Mouse (Mus musculus): ENCODE data around the gene Angptl4.

The Angptl4 gene

DNA sequence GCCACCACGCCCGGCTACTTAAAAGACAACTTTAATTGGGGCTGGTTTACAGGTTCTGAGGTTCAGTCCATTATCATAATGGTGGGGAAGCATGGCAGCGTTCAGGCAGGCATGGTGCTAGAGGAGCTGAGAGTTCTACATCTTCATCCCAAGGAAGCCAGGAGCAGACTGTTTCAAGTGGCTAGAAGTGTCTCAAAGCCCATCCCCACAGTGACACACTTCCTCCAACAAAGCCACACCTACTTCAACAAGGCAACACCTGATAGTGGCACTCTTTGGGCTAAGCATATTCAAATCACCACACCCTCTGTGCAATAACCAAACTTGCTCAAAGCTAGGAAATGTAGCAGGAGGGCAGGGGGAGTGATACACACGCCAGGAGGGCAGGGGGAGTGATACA is 22.6 kb upstream of the Angptl4 start:
- no peak for DNase-seq (ENCODE audit: low spot score)

DNA sequence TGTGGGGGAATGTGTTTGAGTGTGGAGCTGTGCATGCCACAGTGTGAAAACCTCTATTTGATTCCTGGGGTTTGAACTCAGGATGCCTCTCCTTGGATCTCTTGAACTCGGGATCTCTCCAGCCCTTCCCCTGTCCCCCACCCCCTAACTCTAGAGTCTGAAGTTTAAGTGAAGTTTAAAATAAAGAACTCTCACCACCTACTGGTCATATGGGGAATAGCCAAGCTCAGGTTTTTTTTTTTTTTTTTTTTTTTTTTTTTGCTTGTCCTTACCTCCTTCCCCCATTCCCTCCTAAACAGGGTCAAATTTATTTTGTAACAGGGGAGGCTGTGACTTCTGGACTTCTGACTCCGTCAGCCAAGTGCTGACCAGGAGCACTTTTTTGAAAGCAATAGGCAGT is 20.6 kb upstream of the Angptl4 start:
- no peak for DNase-seq (ENCODE audit: low spot score)

DNA sequence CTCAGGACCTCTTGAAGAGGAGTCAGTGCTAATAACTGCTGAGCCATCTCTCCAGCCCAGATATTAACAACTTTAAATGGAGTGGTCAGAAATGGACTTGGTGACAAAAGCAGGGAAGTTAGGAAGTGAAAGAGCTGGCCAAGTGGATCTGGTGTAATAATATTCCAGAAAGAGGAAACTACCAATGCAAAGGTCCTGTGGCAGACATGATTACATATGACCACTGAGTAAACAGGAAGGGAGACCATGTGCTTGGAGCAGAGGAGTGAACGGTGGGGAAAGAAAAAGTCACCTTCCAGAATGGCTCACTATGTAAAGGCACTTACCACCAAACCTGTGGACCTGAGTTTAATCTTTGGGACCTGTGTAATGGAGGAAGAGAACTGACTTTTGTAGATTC is 17.6 kb upstream of the Angptl4 start:
- DNase-seq (ENCODE audit: low spot score), result no peak

DNA sequence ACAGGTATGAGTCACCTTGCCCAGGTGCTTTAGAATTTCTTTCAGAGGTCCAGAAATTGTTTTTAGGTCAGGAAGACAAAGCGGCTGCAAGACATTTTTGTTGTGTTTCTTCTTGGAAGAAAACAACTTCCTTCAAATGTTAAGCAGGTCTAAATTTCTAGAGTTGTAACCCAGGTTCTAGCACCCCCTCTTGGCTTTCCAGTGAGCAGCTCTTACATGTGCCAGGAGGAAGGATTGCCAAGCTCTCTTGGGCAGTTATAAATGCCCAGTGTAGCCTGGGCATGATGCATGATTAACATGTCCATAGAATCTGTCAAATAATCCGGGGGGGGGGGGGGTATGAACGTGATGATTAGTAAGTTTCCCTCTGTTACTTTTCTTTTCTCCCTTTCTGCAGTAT is 16.7 kb upstream of the Angptl4 start:
- DNase-seq (ENCODE audit: low spot score), result no peak

DNA sequence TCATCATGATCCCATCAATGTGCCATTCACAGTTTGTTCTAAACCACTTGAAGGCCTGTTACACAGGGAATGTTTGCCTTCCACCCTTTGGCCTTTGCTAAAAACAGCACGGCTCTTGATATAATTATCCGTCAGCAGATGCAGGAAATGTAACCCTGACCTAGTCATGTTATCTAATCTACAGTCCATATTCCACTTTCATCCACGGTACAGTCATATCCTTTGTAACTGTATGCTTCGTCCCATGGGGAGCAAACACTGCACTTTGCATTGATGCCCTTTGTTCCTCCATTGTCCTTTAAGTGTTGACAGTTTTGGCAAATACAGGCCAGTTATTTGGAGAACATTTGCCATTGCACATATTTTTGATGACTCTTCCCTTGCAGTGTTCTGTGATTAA is 7.1 kb upstream of the Angptl4 start:
- no peak for DNase-seq (ENCODE audit: low spot score)

DNA sequence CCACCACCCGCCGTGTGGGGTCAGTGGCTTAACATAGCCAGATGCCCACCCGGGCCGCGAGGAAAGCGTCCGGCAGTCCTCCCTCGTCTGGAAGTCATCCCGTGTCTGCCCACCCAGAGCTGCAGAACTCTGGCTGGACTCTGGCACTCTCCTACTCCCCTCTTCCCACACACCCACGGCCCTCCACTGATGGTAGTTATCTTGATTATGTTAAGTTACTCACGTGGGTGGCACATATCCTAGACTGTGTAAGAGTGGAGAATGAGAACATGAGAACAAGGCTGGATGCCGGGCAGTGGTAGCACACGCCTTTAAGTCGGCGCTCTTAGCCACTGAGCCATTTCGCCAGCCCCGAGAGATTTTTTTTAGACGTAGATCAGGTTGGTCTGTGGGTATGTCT is 4.7 kb upstream of the Angptl4 start:
- no peak for DNase-seq (ENCODE audit: low spot score)

DNA sequence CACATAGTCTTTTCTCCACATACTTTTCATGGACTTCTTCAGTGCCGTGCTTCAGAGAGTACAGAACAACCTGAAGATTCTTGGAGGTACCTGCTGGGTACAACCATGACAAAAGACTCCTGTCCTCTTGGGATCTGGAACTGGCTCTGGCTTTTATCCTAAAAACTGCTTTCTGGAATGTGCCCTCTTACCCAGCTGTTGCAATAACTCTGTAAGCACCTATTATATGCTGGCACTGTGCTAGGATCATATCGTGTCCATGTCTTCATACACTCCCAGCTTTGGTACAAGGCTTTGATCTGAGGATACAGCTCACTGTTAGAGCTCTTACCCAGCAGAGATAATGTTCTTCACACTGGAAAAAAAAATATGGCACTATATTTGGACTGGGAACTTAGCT is 3.3 kb upstream of the Angptl4 start:
- DNase-seq (ENCODE audit: low spot score), result no peak

DNA sequence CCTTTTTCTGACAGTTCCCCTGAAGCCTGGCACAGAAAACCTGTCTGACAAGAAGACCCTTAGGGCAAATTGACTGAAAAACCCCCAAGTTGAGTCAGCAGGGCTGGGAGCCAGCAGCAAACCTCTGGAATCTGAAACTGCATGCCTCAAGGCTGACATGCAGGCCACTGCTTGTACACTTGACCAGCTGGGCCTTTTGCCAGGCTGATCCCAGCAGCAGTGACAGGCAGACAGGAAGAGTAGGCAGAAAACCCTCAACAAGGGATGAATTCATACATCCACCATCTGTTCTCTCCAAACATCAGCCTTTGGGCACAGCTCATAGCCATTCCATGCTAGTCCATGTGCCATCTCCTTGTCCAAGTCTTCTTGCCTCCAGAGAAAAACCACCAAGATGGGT is 1.8 kb upstream of the Angptl4 start:
- no peak for DNase-seq (ENCODE audit: low spot score)

DNA sequence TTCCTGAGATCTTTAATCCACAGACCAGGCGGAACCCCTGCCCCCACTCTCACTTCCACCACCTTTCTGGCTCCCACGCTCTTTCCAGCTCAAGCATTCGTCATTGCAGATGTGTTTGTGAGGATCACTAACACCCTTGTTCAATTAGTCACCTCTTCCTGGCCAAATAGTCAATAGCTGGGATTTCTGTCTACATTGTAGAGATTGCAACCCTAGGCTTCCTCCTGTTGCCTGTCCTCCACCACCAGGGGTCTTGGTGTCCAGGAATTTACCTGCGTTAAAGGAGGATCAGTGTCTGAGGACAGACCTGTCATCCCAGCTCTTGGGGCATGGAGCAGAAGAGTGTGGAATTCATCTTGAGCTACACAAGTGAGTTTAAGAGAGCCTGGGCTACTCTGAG is 437 bp upstream of the Angptl4 start:
- no peak for DNase-seq (ENCODE audit: low spot score)

DNA sequence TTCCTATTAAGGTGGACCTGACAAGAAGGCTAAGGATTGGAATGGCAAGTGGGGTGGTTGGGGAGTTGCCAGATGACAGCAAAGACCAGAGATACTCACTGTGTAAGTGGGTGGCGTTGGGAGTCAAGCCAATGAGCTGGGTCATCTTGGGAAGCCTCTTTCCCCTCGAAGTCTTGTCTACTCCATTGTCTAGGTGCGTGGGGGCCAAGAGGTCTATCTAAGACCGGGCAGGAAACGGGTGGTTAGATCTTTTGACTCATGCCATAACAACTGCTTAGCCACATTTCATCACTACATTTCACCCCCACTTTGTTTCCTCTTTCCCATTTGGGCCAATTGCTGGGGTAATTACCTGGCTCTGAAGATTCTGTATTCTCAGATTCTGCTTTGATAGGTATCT is 1.2 kb downstream of the Angptl4 start:
- no peak for DNase-seq (ENCODE audit: low spot score)

DNA sequence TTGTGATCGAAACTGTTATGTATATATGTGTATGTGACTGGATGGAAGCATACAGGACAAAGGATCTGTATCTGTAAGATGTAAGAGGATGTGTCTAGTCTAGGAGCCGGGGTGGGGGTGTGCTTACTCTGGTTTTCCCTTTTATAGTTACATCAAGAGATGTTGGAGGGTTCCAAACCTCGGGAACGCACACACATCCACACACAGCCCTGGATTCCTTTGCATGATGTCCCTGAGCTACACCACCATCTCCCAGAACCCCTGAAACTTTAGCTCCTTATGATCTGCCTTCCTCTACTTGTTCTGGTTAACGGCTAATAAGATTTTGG is 1.7 kb downstream of the Angptl4 start:
- DNase-seq (ENCODE audit: low spot score), result no peak

DNA sequence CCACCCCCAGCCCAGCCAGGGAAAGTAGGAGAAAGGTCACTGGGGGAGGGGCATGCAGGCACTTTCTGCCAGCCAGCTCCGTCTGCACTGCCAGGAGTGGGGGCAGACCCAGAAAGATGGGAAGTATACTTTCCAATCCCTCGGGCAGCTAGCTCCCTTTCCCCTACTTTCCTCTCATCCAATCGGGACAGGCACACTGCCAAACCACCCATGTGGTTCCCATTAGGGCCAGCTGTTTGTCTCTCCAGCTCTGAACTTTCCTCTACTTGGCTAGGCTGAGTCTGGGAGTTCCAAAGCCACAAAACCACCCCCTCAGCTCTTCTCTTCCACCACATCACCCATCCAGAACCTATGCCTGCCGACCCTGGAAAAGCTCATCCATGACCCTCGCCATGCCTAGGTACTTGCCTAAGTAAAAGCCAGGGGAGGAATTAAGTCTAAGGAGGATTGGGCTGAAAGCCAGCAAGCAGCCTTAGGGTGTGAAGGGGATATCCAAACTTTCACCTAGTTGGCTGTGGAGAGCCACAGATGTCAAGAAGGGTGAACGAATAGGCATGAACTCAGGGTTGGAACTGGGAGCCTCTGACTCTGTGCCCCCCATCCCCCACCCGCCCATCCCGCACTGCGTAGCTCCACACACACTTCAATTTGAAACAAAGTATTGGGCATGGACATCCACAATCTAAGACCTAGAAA is 2.2 kb downstream of the Angptl4 start:
- DNase-seq (ENCODE audit: low spot score), result peak; percentile 71

DNA sequence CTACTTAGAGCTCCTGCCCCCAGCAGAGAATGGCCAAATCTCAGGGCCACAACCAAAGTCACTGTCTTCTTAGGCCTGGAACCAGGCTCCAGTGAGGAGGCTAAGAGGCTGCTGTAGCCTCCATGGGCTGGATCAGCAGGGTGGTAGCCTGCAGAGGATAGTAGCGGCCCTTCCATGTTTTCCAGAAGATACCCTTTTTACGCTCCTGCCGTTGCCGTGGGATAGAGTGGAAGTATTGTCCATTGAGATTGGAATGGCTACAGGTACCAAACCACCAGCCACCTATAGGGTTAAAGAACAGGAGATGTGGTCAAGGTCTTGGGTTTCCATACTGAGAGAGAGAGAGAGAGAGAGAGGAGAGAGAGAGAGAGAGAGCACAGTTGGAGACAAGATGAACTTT is 6.3 kb downstream of the Angptl4 start:
- no peak for DNase-seq (ENCODE audit: low spot score)

DNA sequence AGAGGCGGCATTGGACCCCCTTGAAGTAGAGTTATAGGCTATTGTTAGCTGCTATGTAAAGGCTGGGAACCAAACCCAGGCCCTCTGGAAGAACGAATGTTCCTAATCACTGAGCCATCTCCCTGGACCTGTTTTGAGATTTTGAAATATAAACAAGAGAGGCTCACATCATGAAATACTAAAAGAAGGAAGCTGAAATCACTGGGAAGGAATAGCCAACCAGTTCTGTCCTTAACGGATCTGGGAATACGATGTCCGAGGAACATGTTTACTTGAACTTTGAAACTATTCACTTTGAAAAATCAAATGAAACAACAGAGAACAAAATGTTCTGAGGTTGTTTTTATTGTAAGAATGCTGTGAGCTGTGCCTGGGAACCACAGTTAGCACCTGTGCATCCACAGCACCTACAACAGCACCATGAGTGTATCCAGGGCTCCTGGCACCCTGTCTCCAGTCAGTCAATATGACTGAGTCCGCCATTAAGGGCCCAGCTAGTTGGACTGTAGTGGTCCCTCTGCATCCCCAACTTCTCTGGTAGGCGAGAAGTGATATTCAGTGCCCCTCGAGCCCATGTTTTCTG is 7.0 kb downstream of the Angptl4 start:
- no peak for DNase-seq (ENCODE audit: low spot score)

DNA sequence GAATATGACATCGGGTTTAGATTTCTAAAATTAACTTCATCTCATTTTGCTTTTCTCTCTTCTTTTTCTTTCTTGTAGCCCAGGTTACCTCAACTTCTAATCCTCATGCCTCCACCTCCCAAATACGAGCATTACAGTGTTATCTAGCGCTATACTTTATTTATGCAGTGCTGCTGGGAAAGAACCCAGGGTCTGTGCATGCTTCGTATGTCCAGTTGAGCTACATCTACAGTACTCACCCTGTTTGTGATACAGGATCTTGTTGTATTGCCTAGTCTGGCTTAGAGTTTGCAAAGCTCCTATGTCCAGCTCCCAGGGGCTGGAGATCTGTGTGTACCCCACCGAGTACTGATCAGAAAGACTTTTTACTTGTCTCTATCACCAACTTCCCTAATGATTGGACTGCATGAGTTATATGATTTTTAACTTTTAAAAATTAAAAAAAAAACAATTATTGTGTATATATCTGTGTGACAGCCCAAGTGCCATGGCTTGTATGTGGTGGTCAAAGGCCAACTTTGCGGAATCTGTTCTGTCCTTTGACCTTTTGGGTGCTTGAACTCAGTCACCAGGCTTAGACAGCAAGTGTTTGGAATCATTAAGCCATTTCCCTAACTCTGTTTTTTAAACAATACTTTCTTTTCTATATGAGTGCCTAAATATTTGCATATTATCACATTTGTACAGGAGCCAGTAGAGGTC is 7.6 kb downstream of the Angptl4 start:
- DNase-seq (ENCODE audit: low spot score), result peak; percentile 51

DNA sequence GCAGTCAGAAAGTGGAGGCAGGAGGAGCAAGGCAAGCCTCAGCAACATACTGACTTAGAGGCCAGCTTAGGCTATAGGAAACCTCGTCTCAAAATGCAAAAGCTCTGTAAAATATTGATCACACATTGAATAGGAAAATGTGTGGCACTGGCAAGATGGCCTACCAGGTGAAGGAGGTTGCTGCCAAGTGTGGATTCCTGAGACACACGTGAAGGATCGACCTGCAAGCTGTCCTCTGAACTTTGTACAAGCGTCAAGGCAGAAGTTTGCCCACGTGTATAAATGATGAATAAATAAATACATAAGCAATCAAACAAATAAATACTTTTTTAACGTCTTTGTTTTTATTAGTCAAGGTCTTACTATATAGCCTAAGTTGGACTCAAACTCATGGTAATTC is 8.2 kb downstream of the Angptl4 start:
- DNase-seq (ENCODE audit: low spot score), result no peak

DNA sequence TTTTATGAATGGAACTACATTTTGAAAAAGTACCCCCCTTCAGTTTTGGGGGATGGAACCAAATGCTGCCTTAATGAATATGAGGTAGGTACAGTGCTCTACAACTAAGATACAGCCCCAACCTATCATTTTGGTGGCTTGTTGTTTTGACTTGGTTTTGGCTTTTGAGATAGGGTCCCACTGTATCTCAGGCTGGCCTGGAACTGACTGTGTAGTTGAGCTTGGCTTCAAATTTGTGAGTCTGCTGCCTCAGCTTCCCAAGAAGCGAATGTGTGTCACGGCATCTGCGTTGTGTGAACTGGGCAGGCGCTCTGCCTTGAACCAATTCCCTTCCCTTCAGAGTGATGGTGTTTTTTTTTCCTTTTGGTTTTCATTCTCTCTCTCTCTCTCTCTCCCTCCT is 10.0 kb downstream of the Angptl4 start:
- DNase-seq (ENCODE audit: low spot score), result no peak

DNA sequence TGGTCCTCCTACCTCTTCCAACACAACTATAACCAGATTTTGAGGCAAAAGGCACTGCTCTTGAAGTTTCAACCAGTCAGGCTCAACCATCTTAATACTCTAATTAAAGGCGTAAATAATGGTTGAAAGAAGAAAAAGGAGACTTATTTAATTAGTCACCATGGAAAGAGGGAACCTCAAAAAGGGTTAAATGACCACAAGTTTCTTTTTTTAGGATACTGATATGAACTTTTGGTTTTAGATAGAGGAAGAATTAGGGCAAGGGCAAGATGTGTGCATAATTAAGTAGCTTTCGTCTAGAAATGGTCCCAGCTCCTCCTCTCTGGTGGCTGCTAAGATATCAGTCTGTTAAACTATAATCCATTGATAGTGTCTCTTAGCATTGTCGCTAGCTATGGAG is 15.2 kb downstream of the Angptl4 start:
- no peak for DNase-seq (ENCODE audit: low spot score)

DNA sequence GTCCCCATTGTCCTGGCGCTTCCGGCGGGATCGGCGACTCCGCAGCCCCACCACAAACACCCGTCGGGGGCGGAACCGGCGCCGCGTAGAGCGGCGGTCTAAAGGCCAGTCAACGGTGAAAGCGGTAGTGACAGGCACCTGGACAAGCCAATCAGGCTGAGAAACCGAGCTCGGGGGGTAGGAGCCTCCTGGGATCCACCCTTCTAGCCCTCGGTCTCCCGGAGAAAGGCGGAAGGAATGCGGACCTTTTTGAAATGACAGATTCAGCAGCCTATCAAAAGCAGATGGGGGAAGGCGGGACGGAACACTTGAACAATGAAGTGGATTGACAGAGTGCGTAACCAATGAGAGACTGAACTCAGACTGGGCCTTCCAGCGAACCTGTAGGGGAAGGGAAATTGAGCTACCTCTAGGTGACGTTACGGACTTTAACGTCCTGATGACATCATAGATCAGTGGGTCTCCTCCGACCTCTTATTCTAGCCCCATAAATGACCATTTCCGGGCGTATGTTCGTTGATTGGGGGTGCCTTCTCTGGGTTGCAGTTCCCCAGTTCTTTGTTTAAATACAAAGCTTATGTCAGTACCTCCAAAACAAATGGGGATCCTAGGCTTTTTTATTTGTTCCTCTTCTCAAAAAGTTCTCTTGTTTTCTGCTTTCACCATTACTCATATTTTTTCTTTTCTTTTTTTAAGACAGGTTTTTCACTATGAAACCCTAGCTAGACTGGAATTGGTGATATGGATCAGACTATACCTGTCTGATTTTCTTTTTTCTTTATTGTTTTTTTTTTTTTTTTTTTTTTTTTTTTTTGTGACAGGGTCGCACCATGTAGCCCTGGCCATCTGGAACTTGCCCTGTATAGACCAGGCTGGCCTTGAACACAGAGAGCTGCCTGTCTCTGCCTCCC is 21.1 kb downstream of the Angptl4 start, which contains the start of gene Rab11b:
TSS of gene Rab11b (minus strand) at position 276 of the 911 bp plus-strand sequence.
- peak; percentile 100 for DNase-seq (ENCODE audit: low spot score)

DNA sequence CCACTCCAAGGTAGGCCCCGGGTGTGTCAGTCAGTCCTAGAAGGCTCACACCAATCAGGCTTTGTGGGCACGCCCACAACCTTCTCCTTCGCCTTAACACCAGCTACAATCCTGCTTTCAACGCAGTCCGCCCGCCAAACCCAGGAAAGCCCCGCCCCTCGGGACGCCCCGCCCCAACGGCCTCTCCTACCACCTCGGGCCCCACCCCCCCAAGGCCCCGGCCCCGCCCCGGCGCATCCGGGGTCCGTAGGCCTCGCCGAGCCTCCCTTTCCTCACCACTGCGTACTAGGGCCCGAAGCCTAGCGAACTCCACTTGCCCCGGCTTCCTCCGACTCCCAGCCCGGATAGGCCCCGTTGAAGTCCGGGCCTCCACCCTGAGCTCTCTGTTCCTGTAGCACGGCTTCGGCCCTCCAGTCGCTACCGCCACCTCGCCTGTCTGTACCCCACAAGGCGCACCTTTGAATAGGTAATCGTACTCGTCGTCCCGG is 21.8 kb downstream of the Angptl4 start:
- DNase-seq (ENCODE audit: low spot score), result peak; percentile 96

DNA sequence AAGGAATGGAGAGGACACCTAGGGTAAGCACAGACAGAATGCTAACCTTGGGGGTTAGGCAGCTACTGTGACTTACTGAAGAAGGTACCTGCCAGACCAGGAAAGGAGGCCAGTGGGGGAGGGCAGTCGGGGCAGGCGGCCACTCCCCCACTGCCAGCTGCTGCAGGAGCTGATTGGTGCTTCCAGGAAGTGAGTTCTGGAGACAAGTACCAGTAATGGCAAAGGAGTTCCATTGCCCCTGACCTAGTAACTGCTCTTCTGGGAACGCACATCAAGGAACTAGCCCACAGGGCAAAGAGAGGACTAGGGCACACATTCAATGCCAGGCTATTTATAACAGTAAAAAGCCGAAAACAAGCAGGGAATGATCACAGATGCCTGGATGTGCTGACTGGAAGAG is 24.4 kb downstream of the Angptl4 start:
- DNase-seq (ENCODE audit: low spot score), result no peak

DNA sequence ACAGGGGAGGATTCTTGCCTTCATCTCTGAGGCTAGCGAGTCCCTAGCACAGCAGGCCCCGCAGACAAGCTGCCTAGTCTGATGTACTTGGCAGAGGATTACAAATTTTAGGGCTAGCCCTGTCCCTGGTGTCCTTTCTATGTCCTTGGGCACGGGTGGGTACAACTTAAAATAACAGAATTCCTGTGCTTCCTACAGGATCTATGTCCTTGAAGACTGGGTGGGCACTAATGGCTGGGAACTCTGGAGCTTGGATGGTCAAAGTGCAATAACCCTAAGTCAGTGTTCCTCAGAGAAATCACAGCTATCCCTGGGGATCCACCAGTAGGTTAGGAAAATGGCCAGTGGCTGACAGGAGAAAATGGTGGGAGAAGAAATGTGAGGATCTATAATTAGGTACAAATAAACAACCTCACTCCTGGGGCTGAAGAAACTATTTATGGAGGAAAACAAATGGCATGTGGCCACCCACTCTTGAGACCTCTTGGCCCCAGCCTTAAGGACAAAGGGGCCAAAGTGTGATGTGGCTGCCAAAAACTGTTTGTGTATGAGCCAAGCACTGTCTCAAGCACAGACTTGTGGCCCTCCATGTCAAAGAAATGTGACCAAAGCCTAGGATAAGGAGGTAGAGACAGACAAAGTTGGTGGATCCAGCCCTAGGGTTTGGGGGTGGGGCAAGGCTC is 25.4 kb downstream of the Angptl4 start:
- no peak for DNase-seq (ENCODE audit: low spot score)

All from yolk sac, embryonic 10.5 days (tissue).